Mouse (Mus musculus): ENCODE data around the gene Tcf20.

- TF ChIP-seq CTCF (IDR thresholded peaks at IDR 0.05; ENCODE audit: insufficient read depth, low read depth, low read length) (no peak), POLR2A (IDR thresholded peaks at IDR 0.05; ENCODE audit: insufficient read depth, low read depth, low read length) (no peak)
These were observed 32.4 kb downstream of the Tcf20 start for GRCm38 (mm10) chr15:82955286-82955685.

All from olfactory bulb, adult 2 months (tissue).